Mouse (Mus musculus) heart, adult 8-10 months (tissue): Measurements from ENCODE around the gene Hs3st1. TPM values are rescaled to one million over a fixed set of nuclear protein-coding genes. Genes with fewer than 3 reads are reported as not detected.

Source experiments
- DNase-seq: peaks from one replicate; pipeline ENCODE4 v3.0.0; 2022; ENCODE audit warnings: low spot score
- total RNA-seq, 4 experiments: library from RNA; stranded (reverse); gene quantifications; 2 replicates each; pipeline ENCODE4 v1.2.4; 2022

The Hs3st1 gene
- total RNA-seq, 4 experiments from 2014 or later, result 5.0 to 7.5 (median 6.6) TPM

DNA sequence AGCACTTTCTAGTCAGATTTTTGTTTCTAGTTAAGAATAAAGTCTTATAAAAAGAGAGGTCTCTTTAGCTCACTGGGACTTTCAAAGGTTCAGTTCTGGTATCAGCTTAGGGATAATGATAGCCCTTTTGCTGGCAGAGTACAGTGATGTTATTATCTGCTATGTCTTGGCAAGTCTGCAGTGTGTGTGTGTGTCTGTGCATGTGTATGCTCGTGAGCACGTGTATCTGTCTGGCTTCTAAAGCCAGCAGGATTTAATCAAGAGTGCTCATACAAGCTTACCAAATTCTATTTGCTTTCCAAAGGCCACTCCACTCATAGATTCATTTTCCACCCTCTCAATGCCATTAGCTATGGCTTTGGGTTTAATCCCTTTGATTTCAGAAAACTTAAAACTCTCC, 160.5 kb downstream of the Hs3st1 start:
- DNase-seq, result no peak
